Mouse (Mus musculus): ENCODE measurements around the gene Ddn. TPM values are rescaled to one million over a fixed set of nuclear protein-coding genes. Genes with fewer than 3 reads are reported as not detected.

Ddn gene
- under 1 TPM; 0.12 to 0.67 (median 0.43) TPM for total RNA-seq (2022)

GRCm38 (mm10) chr15:98809390-98809789, at the start of gene Ddn:
Gene Ddn, minus strand, starts transcription at chr15:98809490.
- no peak for DNase-seq (ENCODE audit: low spot score in 2 of 2)

DNA sequence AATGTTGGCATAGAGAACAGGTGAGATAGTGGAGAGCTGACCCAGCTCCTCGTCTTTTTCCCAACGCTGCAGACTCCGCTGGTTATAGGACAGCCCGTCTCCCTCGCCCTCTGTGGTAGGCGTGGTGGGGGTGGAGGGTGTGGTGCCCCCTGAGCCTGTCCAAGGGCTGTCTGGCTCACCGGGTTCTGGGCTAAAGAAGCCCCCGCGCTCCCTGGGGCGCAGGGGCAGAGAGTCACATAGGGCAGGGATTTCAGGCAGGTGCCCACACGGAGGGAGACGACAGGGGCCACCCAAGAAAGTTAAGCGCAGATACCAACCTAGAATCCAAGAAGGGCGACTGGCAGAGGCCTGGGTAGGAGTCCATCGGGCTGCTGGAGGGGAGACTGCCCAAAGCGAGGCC, 44.9 kb upstream of the Ddn start:
- DNase-seq (ENCODE audit: low spot score in 2 of 2) = no peak

- DNase-seq (ENCODE audit: low spot score in 2 of 2) = no peak
Measured at GRCm38 (mm10) chr15:98853161-98853937, 44.1 kb upstream of the Ddn start.

DNA sequence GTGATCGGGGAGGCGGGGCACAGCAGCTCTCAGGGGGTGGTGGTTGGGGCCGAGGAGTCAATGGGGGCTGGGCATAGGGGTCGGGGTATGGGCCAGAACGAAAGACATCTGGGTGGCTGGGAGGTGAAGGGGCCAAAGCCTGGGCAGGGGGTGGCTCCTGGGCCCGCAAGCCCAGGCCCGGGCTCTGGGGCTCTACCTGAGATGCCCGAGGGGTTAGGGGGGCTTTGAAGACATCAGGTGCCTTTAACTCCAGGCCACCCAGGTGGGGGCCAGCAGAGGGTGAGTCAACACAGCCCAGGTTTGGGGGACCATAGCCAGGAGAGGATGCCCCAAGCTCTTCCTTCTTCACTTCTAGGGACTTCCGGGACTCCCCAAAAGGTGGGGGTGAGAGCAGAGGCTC, 43.4 kb upstream of the Ddn start:
- DNase-seq (ENCODE audit: low spot score in 2 of 2) = no peak

- DNase-seq (ENCODE audit: low spot score in 2 of 2) = no peak
Measured at GRCm38 (mm10) chr15:98852071-98852470, 42.8 kb upstream of the Ddn start.

DNA sequence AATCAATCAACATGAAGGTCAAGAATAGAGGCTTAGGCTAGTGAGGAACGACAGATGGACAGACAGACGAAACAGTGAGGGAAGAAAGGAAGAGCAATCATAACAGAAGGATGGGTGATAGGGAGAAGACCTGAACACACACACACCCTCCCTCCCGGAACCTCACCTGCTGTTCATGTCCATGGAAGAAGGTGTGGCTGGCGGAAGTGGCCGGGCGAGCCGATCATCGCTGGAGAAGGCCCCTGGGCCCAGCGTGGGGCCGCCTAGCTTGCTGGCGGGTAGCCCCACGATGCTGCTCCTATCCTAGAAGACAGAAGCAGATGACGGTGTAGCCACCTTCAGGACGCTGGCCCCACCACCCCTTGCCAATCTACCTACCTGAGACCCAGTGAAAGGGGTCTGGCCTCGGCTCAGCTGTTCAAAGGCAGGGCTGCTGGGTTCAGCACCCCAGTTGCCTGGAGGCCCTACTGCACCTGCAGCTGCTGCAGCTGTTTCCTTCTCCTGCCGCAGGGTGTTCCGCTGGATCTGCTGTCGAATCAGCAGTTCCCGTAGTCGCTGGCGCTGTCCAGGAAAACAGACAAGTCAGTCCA, 42.0 kb upstream of the Ddn start:
- DNase-seq (ENCODE audit: low spot score in 2 of 2) = no peak

DNA sequence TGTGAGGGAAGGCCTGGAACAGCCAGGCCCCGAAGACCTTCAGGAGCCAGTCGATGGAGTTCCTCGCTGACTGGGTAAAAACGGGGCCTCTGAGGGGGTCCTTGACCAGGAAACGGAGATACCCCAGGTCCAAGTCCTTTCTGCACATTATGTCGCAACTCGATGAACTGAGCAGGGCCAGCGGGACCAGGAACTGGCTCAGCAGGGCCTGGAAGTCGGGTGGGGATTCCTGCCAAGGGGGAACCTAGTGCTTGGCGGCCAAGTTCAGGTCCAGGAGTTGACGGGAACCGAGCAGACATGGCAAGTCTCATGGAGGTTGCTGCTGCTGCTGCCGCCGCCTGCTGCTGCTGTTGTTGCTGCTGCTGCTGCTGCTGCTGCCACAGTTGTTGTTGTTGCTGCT, 41.4 kb upstream of the Ddn start:
- DNase-seq (ENCODE audit: low spot score in 2 of 2) = no peak

GRCm38 (mm10) chr15:98849956-98850600, 40.8 kb upstream of the Ddn start:
- no peak for DNase-seq (ENCODE audit: low spot score in 2 of 2)

GRCm38 (mm10) chr15:98849165-98849564, 39.9 kb upstream of the Ddn start:
- DNase-seq (ENCODE audit: low spot score in 2 of 2) = no peak

GRCm38 (mm10) chr15:98846140-98846539, 36.9 kb upstream of the Ddn start:
- no peak for DNase-seq (ENCODE audit: low spot score in 2 of 2)

GRCm38 (mm10) chr15:98845149-98845548, 35.9 kb upstream of the Ddn start:
- no peak for DNase-seq (ENCODE audit: low spot score in 2 of 2)

DNA sequence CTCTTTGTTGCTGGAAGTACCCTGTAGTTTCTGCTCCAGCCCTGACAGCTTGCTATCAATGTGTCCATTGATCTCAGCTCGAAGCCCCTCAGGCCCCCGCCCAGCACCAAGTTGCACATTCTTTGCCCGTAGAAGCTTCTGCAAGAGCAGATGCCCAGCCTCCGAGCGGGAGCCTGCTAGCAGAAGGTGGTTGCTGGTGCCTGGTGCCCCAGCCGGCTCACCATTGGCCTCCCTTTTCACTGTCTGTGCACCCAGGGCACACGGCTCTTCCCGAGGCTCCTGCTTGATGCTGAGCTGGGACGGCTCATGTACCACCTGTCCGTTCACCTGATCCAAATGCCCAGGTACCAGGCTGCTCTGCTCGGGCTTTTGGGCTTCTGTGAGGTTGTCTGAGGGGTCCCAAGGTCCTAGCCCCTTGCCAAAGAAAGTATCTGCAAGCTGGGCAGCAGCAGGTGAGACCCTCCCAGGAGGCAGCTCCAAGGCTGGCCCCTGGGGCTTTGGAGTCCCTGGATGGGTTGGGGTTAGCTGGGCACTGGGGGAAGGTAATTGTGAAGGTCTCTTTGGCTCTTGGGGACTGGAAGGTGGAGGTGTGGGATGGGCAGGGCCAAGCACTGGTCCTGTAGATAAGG, 34.4 kb upstream of the Ddn start:
- DNase-seq (ENCODE audit: low spot score in 2 of 2) = no peak

GRCm38 (mm10) chr15:98839671-98840585, 30.6 kb upstream of the Ddn start:
- DNase-seq (ENCODE audit: low spot score in 2 of 2) = no peak

GRCm38 (mm10) chr15:98839161-98839560, 29.9 kb upstream of the Ddn start:
- DNase-seq (ENCODE audit: low spot score in 2 of 2) = no peak

DNA sequence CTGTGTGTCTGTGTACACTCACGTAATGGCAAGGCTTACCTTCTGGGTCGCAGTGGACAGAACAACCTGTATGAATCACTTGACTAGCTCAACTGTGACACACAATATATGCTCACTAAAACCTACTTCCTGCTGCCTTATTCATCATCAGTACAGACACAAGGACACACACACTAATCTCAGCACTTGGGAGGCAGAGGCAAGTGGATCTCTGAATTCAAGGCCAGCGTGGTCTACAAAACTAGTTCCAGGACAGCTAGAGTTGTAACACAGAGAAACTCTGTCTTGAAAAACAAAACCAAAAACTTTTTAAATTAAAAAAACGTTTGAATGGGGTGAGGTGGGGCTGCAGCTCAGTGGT, 28.4 kb upstream of the Ddn start:
- no peak for DNase-seq (ENCODE audit: low spot score in 2 of 2)

DNA sequence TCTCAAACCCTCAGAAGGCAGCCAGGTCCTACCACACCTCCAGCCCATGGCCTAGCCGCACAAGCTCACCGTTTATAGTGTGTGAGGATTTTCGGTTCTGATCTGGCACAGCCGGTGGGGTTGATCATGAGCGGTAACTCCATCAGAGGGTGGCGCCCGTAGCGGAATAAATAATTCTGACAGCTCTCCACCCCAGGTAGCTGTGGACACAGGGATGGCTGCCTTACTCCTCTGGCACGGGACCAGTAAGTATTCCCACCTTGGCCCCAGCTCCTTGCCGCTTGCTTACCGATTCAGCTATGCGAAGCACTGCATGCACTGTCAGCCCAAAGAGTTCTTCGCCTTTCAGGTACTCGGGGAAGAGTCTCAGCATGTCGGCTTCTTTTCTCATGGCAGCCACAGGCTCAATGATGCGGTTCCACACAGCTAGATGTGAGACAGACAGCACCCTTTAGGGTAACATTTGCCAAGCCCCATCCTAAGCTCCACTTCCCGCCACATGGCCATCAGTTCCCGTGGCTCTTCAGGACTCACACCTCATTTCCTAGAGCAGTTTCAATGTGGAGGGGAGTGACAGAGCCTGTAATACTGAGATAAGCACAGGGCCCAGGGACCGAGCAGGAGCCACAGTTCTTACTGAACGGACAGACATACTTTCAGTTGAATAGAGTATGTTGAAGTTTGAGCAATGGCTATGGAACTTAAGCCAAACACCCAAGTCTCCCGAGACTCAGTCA, 27.9 kb upstream of the Ddn start:
- DNase-seq (ENCODE audit: low spot score in 2 of 2) = no peak

- DNase-seq (ENCODE audit: low spot score in 2 of 2) = no peak
Measured at GRCm38 (mm10) chr15:98835291-98835690, 26.0 kb upstream of the Ddn start.

- DNase-seq (ENCODE audit: low spot score in 2 of 2) = no peak
Measured at GRCm38 (mm10) chr15:98834059-98834458, 24.8 kb upstream of the Ddn start.

DNA sequence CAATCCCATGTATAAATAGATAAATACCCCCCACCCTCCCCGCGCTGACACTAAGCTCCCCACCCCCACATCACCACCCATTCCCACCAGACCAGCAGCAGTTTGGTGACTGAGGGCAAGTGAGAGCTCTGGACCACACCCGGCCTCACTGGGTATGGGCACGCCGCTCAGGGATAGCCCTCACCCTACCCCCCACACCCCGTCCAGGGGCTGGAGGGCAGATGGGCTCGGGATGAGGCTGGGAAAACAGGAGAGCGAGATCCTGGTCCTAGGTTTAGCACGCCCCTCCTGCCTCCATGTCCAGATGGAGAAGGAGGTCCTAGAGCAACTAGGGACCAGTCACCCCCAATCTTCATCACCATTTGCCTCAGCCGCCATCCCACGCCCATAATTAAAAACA, 24.0 kb upstream of the Ddn start:
- DNase-seq (ENCODE audit: low spot score in 2 of 2) = no peak
